Mouse (Mus musculus): ENCODE measurements around the gene Gm15130.

Gm15130 gene

GRCm38 (mm10) chr2:111152836-111153235 lies at the start of gene Gm15130:
Gene Gm15130 (minus strand): TSS chr2:111152936.
- DNase-seq (ENCODE audit: extremely low read depth, low read depth), result no peak

GRCm38 (mm10) chr2:111182068-111182467 lies 29.3 kb upstream of the Gm15130 start:
- no peak for DNase-seq (ENCODE audit: extremely low read depth, low read depth)

- DNase-seq (ENCODE audit: extremely low read depth, low read depth), result no peak
Observed at GRCm38 (mm10) chr2:111135739-111136138, 17.0 kb downstream of the Gm15130 start.

- no peak for DNase-seq (ENCODE audit: extremely low read depth, low read depth)
Observed at GRCm38 (mm10) chr2:111105882-111106281, 46.9 kb downstream of the Gm15130 start, which contains the start of gene Gm13941. Gene Gm13941 (minus strand): TSS chr2:111105982.

Data from MEL-GATA-1-ER (cell line).